Mouse (Mus musculus): ENCODE results near the gene Olfr361.
"Not testable (repeated sequence)": the region's sequence is repeated elsewhere in the genome, so short reads cannot be mapped to it uniquely, and the experiment has no call there.

The Olfr361 gene

DNA sequence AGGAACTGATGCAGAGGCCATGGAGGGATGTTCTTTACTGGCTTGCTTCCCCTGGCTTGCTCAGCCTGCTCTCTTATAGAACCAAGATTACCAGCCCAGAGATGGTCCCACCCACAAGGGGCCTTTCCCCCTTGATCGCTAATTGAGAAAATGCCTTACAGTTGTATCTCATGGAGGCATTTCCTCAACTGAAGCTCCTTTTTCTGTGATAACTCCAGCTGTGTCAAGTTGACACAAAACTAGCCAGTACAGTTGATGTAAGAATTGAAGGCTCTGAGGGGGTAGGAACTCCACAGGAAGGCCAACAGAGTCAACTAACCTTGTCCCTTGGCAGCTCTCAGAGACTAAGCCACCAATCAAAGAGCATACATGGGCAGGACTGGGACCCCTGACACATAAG, at the start of gene Olfr361:
Gene Olfr361 (minus strand): TSS at position 101 of the 400 bp plus-strand sequence.
- DNase-seq: not testable (repeated sequence)

DNA sequence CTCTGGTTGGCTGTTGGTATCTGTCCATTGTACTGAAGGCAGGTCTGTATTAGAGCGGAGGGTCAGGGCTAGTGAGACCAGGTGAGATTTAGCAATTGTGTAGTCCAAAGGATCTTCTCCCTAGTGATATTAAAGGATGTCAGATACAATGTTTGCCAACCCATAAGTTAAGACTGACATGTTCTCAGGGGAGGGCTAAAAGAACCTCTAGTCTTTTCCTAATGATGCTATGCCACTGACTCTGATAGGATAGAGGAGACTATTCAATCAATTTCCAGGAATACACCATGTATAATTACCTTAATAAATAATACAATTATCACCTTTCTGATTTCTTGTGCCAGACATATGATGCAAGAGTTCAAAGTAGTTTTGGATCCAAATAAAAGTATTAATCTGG, 28.7 kb upstream of the Olfr361 start, which contains the start of gene Olfr362:
Gene Olfr362 (minus strand): TSS at position 101 of the 400 bp plus-strand sequence.
- no peak for DNase-seq

DNA sequence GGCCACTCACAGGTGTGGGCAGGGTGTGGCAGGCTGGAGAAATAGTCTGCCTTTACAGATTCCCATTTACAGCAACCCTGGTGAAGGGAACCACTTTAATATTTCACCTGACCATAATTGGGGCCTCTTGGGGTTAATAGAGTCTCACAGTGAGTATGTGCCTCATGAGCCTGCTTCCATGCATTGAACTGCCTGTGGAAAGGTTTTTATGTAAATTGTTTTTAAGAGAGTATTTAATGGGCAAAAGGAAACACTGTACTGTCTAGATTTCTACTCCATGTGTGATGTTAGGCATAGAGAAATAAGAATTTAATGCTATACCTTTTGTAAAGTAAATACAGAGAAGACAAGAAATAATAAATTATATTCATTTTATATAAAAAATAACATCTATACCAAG, 23.6 kb downstream of the Olfr361 start, which contains the start of gene Olfr360:
Gene Olfr360 (plus strand): TSS at position 301 of the 400 bp plus-strand sequence.
- no peak for DNase-seq
